Mouse (Mus musculus) left cerebral cortex, adult 2 months (tissue): ENCODE measurements around the gene Miox. TPM values are rescaled to one million over a fixed set of nuclear protein-coding genes. Genes with fewer than 3 reads are reported as not detected.

Experiments used
- DNase-seq, 2 experiments: peaks; one replicate each; pipeline ENCODE4 v3.0.0; 2021 to 2022; ENCODE audit warnings: low spot score in 2 of 2, mixed read lengths in 1 of 2; ENCODE audit errors: extremely low spot score in 1 of 2
- H3K27ac ChIP-seq: fragments of 200-600 bp; 2 replicates; pipeline ENCODE4 v1.8.1; 2022
- H3K4me3 ChIP-seq: fragments of 200-600 bp; 2 replicates; pipeline ENCODE4 v1.8.1; 2022
- CTCF ChIP-seq: fragments of 200-600 bp; IDR thresholded peaks from 2 replicates; pipeline ENCODE4 v1.8.1; 2022; ENCODE audit warnings: antibody characterized with exemption, mild to moderate bottlenecking, moderate library complexity
- intact Hi-C: fragments of 180-260 bp; cut with DNase I; formaldehyde crosslinking; loops from one replicate; pipeline ENCODE4 v1.15.1; 2025
- microRNA-seq, 2 experiments: library from miRNA; unstranded; fragments of <30 nt; microRNA quantifications; one replicate each; pipeline ENCODE4 v1.2.0; 2021
- total RNA-seq, 2 experiments: library from RNA; stranded (reverse); gene quantifications; 2 replicates each; pipeline ENCODE4 v1.2.3; 2021

Gene Miox
- total RNA-seq, 2 experiments from 2014 or later: not detected

GRCm38 (mm10) chr15:89373762-89374248 lies 39.6 kb downstream of the Miox start, which contains the start of gene Sco2:
Gene Sco2, minus strand, starts transcription at chr15:89373846.
- H3K27ac ChIP-seq: peak within 1 kb of the TSS; percentile 98
- DNase-seq: peak; percentile 90 to 94
- peak within 1 kb of the TSS; percentile 83 for H3K4me3 ChIP-seq
- intact Hi-C loops: loop anchor here (1.0 to 5.0 kb wide), 3 partner anchors 17 to 93 kb away; partner anchors contain the start of gene Sbf1
- peak; percentile 94 for TF ChIP-seq CTCF

- H3K27ac ChIP-seq: peak overlapping the region; percentile 98
- intact Hi-C loops: loop anchor here (5.0 kb wide), 1 partner anchor 93 kb away; no protein-coding TSS in a partner anchor
- peak overlapping the region; percentile 83 for H3K4me3 ChIP-seq
- TF ChIP-seq CTCF: no peak
- DNase-seq: no peak
Measured at GRCm38 (mm10) chr15:89374340-89374739, 40.1 kb downstream of the Miox start.

GRCm38 (mm10) chr15:89374801-89375534 lies 40.8 kb downstream of the Miox start:
- H3K27ac ChIP-seq: no peak overlapping the region
- H3K4me3 ChIP-seq: no peak overlapping the region; the same call in 1 of the 2 replicates
- intact Hi-C loops: loop anchor here (5.0 kb wide), 1 partner anchor 92 kb away; no protein-coding TSS in a partner anchor
- no peak for TF ChIP-seq CTCF
- no peak for DNase-seq

- intact Hi-C loops: no loop called here
- DNase-seq: no peak
- Histone ChIP-seq H3K27ac (no peak overlapping the region), H3K4me3 (no peak overlapping the region)
- TF ChIP-seq CTCF: no peak
Measured at GRCm38 (mm10) chr15:89376040-89376439, 41.8 kb downstream of the Miox start.

GRCm38 (mm10) chr15:89376957-89377356 lies 42.8 kb downstream of the Miox start, which contains the start of gene Tymp:
Gene Tymp, minus strand, starts transcription at chr15:89377039.
- intact Hi-C loops: no loop called here
- H3K4me3 ChIP-seq: no peak within 1 kb of the TSS
- no peak for TF ChIP-seq CTCF

GRCm38 (mm10) chr15:89377362-89377761 lies 43.2 kb downstream of the Miox start:
- H3K4me3 ChIP-seq: no peak overlapping the region
- no peak overlapping the region for H3K27ac ChIP-seq
- intact Hi-C loops: no loop called here
- DNase-seq: no peak
- TF ChIP-seq CTCF: no peak

More at GRCm38 (mm10) chr15:89376957-89377356, 42.8 kb downstream of the Miox start, which contains the start of gene Tymp:
- no peak for DNase-seq
- H3K27ac ChIP-seq: no peak within 1 kb of the TSS

GRCm38 (mm10) chr15:89377938-89378828 lies 44.0 kb downstream of the Miox start:
- TF ChIP-seq CTCF: no peak
- intact Hi-C loops: no loop called here
- no peak for DNase-seq
- Histone ChIP-seq H3K4me3 (peak overlapping the region; percentile 39), H3K27ac (peak overlapping the region; percentile 40; the same call in 1 of the 2 replicates)

GRCm38 (mm10) chr15:89378831-89379401 lies 44.7 kb downstream of the Miox start, which contains the start of gene Odf3b:
Gene Odf3b, minus strand, starts transcription at chr15:89379282.
- Histone ChIP-seq H3K4me3 (peak within 1 kb of the TSS; percentile 39), H3K27ac (peak within 1 kb of the TSS; percentile 40)
- no peak for DNase-seq
- TF ChIP-seq CTCF: no peak
- intact Hi-C loops: no loop called here

DNA sequence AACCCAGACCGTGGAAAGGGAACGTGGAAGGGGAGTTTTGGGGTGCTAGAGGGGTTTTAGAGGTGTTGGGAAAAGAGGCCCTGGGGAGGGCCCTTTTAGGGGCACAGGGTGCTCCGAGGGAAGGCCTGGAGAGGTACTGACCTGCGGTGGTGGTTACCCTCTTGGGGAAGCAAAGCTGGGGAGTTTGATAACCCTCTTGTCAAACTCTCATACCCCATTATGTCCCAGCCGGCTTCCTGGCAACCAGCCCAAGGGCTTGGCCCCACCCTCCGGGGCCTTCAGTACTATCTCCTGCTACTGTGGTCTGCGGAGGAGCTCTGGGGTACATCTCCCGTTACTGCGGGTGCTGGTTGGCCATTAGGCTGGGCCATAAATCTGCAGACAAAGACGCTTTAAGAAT lies 45.2 kb downstream of the Miox start:
- peak overlapping the region; percentile 40 for H3K27ac ChIP-seq
- no peak for TF ChIP-seq CTCF
- peak overlapping the region; percentile 39 for H3K4me3 ChIP-seq
- no peak for DNase-seq
- intact Hi-C loops: no loop called here

DNA sequence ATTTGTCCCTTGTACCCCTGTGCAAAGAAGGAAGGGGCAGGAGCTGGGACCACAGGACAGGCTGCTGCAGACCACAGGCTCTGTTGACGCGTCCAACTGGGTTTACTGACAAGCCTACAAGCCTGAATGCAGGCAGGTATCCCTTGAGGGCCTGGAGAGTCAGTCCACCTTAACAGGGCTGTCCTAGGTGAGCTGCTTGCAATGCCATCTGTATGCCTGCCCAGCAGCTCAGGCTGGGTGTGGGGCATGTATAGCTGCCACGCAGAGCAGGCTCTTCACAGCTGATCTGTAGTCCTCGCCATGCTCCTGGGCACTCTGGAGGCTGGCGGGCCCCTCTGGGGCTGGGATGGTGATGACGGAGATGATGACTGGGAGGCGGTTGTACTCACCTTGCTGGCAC lies 50.4 kb downstream of the Miox start, which contains the start of gene Klhdc7b:
TSS of gene Klhdc7b (plus strand) at position 301 of the 400 bp plus-strand sequence.
- no peak for TF ChIP-seq CTCF
- Histone ChIP-seq H3K4me3 (no peak within 1 kb of the TSS), H3K27ac (no peak within 1 kb of the TSS)
- no peak for DNase-seq
- intact Hi-C loops: no loop called here

Small RNAs within 50 kb of the gene (microRNA-seq; reads per million reads assigned to microRNA genes)
- 6.6 to 7.4 reads per million in 2 experiments for gene Mir6959

Other genes starting within 250 kb of the Miox start
- 10 to 100 TPM; 21.1 to 21.3 TPM for gene Selenoo, start 245.3 kb upstream of the Miox start, total RNA-seq
- 10 to 100 TPM; 34.7 to 35.3 TPM for gene Tubgcp6, start 211.3 kb upstream of the Miox start, total RNA-seq
- 10 to 100 TPM; 16.8 to 17.3 TPM for gene Hdac10, start 205.7 kb upstream of the Miox start, total RNA-seq
- gene Mapk12, start 193.7 kb upstream of the Miox start, total RNA-seq: 1 to 10 TPM; 8.3 to 9.3 TPM
- 10 to 100 TPM; 61.8 to 63.5 TPM for gene Mapk11, start 184.8 kb upstream of the Miox start, total RNA-seq
- gene Plxnb2, start 153.6 kb upstream of the Miox start, total RNA-seq: 10 to 100 TPM; 49.4 to 53.3 TPM
- 10 to 100 TPM; 52.2 to 53.9 TPM for gene Dennd6b, start 137.9 kb upstream of the Miox start, total RNA-seq
- 100 to 1,000 TPM; 161 to 171 TPM for gene Ppp6r2, start 122.8 kb upstream of the Miox start, total RNA-seq
- 100 to 1,000 TPM; 244 to 245 TPM for gene Sbf1, start 19.1 kb upstream of the Miox start, total RNA-seq
- gene Adm2, start 11.7 kb upstream of the Miox start, total RNA-seq: not detected
- 10 to 100 TPM; 18.8 to 19.8 TPM for gene Lmf2, start 21.3 kb downstream of the Miox start, total RNA-seq
- gene Ncaph2, start 21.3 kb downstream of the Miox start, total RNA-seq: 100 to 1,000 TPM; 108 TPM
- 10 to 100 TPM; 28.5 to 29.1 TPM for gene Sco2, start 39.4 kb downstream of the Miox start, total RNA-seq
- 1 to 10 TPM in 1 of 2 experiments, under 1 TPM in 1; 0.77 to 2.1 TPM for gene Tymp, start 42.6 kb downstream of the Miox start, total RNA-seq
- gene Odf3b, start 44.9 kb downstream of the Miox start, total RNA-seq: 1 to 10 TPM; 1.1 to 1.8 TPM
- under 1 TPM; 0.35 to 0.72 TPM for gene Klhdc7b, start 50.5 kb downstream of the Miox start, total RNA-seq
- gene Syce3, start 76.1 kb downstream of the Miox start, total RNA-seq: not detected
- gene Cpt1b, start 91.5 kb downstream of the Miox start, total RNA-seq: 1 to 10 TPM; 2.3 to 3.0 TPM
- 1 to 10 TPM; 2.2 to 2.7 TPM for gene C730034F03Rik, start 95.2 kb downstream of the Miox start, total RNA-seq
- not detected for gene Gm44502, start 95.3 kb downstream of the Miox start, total RNA-seq
- gene Chkb, start 95.5 kb downstream of the Miox start, total RNA-seq: 10 to 100 TPM; 42.5 to 45.2 TPM
- 100 to 1,000 TPM; 227 to 234 TPM for gene Mapk8ip2, start 119.5 kb downstream of the Miox start, total RNA-seq
- gene Arsa, start 143.0 kb downstream of the Miox start, total RNA-seq: 10 to 100 TPM; 32.0 to 33.0 TPM
- 100 to 1,000 TPM; 222 to 239 TPM for gene Shank3, start 165.2 kb downstream of the Miox start, total RNA-seq
- 1 to 10 TPM in 1 of 2 experiments, under 1 TPM in 1; 0.58 to 1.7 TPM for gene Acr, start 233.9 kb downstream of the Miox start, total RNA-seq